Mouse (Mus musculus): Measurements from ENCODE around the gene Pla2g4e.

The Pla2g4e gene

DNA sequence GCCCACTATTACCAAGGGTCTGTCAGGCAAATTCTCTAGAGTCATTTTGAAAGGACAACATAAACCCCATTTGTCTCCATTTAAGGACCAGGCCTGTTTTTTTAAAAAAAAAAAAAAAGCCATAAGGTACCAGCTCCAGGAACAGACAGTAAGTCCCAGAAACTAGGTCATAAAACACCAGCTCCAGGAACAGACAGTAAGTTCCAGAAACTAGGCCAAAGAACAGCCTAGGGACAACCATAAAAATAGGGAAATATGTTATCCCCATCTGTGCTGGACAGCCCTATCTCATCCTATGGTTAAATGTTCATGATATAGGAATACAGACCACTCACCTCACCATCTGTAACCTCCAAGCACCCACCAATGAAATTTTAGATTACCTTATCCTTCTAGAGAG is 11.1 kb upstream of the Pla2g4e start:
- no peak for TF ChIP-seq GATA4 (IDR thresholded peaks at IDR 0.05; ENCODE audit: insufficient replicate concordance, low read length)

- TF ChIP-seq GATA4 (IDR thresholded peaks at IDR 0.05; ENCODE audit: insufficient replicate concordance, low read length), result no peak
Measured at GRCm38 (mm10) chr2:120252644-120253043, 7.5 kb upstream of the Pla2g4e start.

GRCm38 (mm10) chr2:120245421-120246016 is 384 bp upstream of the Pla2g4e start:
- no peak for TF ChIP-seq GATA4 (IDR thresholded peaks at IDR 0.05; ENCODE audit: insufficient replicate concordance, low read length)

GRCm38 (mm10) chr2:120243995-120244394 is 1.1 kb downstream of the Pla2g4e start:
- no peak for TF ChIP-seq GATA4 (IDR thresholded peaks at IDR 0.05; ENCODE audit: insufficient replicate concordance, low read length)

- no peak for TF ChIP-seq GATA4 (IDR thresholded peaks at IDR 0.05; ENCODE audit: insufficient replicate concordance, low read length)
Measured at GRCm38 (mm10) chr2:120242791-120243467, 2.2 kb downstream of the Pla2g4e start.

GRCm38 (mm10) chr2:120237784-120238183 is 7.4 kb downstream of the Pla2g4e start:
- no peak for TF ChIP-seq GATA4 (IDR thresholded peaks at IDR 0.05; ENCODE audit: insufficient replicate concordance, low read length)

- no peak for TF ChIP-seq GATA4 (IDR thresholded peaks at IDR 0.05; ENCODE audit: insufficient replicate concordance, low read length)
Measured at GRCm38 (mm10) chr2:120235947-120236640, 9.0 kb downstream of the Pla2g4e start.

- TF ChIP-seq GATA4 (IDR thresholded peaks at IDR 0.05; ENCODE audit: insufficient replicate concordance, low read length), result no peak
Measured at GRCm38 (mm10) chr2:120235381-120235780, 9.8 kb downstream of the Pla2g4e start.

GRCm38 (mm10) chr2:120231642-120232041 is 13.5 kb downstream of the Pla2g4e start:
- no peak for TF ChIP-seq GATA4 (IDR thresholded peaks at IDR 0.05; ENCODE audit: insufficient replicate concordance, low read length)

GRCm38 (mm10) chr2:120214600-120214999 is 30.5 kb downstream of the Pla2g4e start:
- TF ChIP-seq GATA4 (IDR thresholded peaks at IDR 0.05; ENCODE audit: insufficient replicate concordance, low read length), result no peak

DNA sequence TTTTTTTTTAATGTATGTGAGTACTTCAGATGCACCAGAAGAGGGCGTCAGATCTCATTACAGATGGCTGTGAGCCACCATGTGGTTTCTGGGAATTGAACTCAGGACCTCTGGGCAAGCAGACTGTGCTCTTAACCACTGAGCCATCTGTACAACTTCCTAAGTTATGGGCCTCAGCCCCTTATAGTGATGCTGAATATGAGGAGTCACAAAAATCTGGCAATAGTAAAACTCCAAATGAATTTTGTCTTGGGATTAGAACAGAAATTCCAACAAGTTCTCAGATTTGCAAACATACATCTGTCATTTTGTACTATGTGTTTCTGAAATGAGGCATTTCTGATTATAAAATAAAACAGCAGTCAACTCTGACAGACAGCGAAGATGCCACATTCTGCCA is 33.7 kb downstream of the Pla2g4e start:
- no peak for TF ChIP-seq GATA4 (IDR thresholded peaks at IDR 0.05; ENCODE audit: insufficient replicate concordance, low read length)

DNA sequence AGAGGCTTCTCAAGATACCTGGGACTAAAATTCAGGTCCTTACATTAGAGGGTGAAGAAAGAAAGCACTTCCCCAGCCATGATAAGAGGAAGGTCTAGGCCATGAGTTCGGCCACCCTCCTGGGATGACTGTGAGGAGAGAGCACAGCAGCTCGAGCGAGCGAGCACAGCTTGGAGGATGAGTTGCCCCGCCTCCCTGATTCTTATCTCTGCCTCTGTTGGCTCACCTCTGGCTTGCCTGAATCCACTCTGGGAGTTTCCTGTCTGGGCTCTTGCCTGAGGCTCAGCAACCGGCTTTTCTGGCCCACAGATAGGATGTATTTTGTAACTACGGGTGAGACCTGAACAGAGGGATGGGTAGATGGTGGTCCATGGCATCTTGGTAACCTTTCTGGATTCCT is 37.2 kb downstream of the Pla2g4e start:
- TF ChIP-seq GATA4 (IDR thresholded peaks at IDR 0.05; ENCODE audit: insufficient replicate concordance, low read length), result no peak

GRCm38 (mm10) chr2:120207028-120207427 is 38.1 kb downstream of the Pla2g4e start:
- no peak for TF ChIP-seq GATA4 (IDR thresholded peaks at IDR 0.05; ENCODE audit: insufficient replicate concordance, low read length)

- TF ChIP-seq GATA4 (IDR thresholded peaks at IDR 0.05; ENCODE audit: insufficient replicate concordance, low read length), result no peak
Measured at GRCm38 (mm10) chr2:120203742-120204141, 41.4 kb downstream of the Pla2g4e start.

- TF ChIP-seq GATA4 (IDR thresholded peaks at IDR 0.05; ENCODE audit: insufficient replicate concordance, low read length), result no peak
Measured at GRCm38 (mm10) chr2:120200077-120200476, 45.1 kb downstream of the Pla2g4e start.

DNA sequence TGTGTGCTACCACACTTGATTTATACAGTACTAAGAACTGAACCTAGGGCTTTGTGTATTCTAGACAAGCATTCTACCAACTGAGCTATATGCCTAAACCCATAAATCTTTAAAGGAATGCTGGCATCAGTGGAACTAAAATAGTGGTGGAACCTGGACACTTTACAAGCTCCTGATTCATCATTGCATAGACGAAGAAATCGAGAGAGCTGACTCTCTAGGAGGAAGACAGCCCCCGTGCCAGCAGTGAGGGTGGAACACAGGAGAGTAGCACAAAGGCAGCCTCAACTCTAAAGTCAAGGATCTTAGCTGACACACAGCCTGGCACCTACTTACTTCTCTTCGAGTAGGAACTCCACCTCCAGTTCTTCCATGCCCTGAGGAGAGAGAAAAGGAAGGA is 57.0 kb downstream of the Pla2g4e start:
- TF ChIP-seq GATA4 (IDR thresholded peaks at IDR 0.05; ENCODE audit: insufficient replicate concordance, low read length), result no peak
